Mouse (Mus musculus): Measurements from ENCODE around the gene Stk16. TPM values are rescaled to one million over a fixed set of nuclear protein-coding genes. Genes with fewer than 3 reads are reported as not detected.

The Stk16 gene
- polyA plus RNA-seq, 1 experiment from 2014 or later, result 152 TPM

DNA sequence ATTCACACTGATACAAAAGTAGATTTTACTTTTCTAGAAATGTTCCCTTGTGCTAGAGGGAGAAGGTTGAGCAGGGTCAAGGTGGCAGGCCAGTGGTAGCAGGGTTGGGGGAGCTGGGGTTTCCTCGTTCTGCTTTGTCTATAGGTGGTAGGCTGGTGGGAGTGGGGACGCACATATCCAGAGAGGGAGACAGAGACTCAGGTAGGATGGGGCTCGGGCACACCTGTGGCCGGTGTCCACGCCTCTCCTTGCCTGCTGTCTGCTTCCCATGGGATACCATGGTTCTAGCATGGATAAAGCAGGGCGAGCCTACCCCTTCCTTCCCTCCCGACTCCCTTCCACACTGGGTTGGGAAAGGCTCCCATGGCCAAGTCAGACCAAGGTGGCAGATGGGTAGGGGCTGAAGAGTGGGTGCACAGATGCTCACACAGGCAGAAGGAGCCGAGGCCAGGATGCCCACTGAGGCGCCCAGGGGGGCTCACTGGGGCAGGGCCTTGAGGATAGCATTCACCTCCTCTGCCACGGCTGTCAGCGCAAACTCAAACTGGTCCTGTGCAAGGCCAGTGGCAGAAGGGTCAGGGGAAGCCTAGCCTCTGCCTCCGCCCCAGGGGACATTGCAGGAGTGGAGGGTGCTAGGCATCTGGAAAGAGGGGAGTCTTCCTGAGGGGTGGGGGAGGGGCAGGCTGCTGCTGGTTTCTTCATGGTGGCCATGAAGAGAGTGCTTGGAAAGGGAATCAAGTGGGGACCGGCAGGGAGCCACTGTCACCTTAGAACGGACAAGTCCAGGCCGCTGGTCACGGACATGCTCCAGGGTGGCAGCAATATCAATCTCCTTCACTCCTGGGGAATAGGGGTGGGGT, 36.7 kb downstream of the Stk16 start:
- 85% methylated on average over 16 of the region's 16 CpGs for WGBS
- no peaks in the 10 kb centered on the region for H3K9me3 ChIP-seq
- 0 out of 2 replicates have a peak overlapping the region, but pooled peaks have one; percentile 48 for H3K9ac ChIP-seq (replicated peaks)
- ATAC-seq, result no peak
- peaks cover 17% of the 10 kb centered on the region for H3K36me3 ChIP-seq
- H3K4me1 ChIP-seq (replicated peaks), result peaks cover 26% of the 10 kb centered on the region
- H3K27me3 ChIP-seq, result no peaks in the 10 kb centered on the region
- H3K27ac ChIP-seq, result no peak overlapping the region
- H3K4me3 ChIP-seq (replicated peaks), result no peak overlapping the region
- H3K4me2 ChIP-seq (replicated peaks), result no peak overlapping the region

DNA sequence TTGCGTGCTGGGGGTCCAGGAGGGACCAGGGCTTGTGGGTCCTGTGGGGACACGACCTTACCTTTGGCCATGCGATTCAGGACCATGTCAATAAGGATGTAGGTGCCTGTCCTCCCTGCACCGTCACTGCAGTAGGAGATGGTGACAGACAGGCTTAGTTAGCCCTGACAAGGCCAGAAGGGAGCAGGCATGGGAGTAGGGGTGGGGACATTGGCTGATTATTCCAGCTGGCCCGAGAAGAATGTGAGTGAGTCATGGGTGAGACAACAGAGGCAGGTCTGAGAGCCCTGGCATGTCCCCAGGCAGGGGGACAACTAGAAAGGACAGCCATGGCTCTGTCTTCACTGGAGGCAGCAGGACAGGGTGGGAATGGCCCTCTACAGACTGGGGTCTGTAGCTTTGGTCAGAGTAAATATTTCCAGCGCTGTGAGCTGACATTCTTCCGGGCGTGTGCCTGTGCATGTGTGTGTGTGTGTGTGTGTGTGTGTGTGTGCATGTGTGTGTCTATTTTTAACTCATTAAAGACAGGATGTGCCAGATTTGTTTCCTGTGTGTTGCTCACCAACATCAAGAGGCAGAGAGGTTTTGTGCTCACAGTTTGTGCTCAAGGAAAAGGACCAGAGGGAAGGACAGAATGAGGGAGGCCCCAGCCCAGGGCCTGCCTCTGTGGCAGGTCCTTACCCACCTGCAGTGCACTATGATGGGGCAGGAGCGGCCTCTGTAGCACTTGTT, 37.6 kb downstream of the Stk16 start:
- 56% methylated on average over 9 of the region's 9 CpGs for WGBS
- H3K27ac ChIP-seq, result no peak overlapping the region
- peaks cover 7% of the 10 kb centered on the region; the same call in 1 of the 2 replicates for H3K27me3 ChIP-seq
- ATAC-seq, result no peak
- no peak overlapping the region for H3K4me2 ChIP-seq (replicated peaks)
- peaks cover 26% of the 10 kb centered on the region for H3K4me1 ChIP-seq (replicated peaks)
- peaks cover 14% of the 10 kb centered on the region for H3K36me3 ChIP-seq
- no peak overlapping the region for H3K4me3 ChIP-seq (replicated peaks)
- H3K9ac ChIP-seq (replicated peaks), result 0 out of 2 replicates have a peak overlapping the region, but pooled peaks have one; percentile 48
- H3K9me3 ChIP-seq, result no peaks in the 10 kb centered on the region

DNA sequence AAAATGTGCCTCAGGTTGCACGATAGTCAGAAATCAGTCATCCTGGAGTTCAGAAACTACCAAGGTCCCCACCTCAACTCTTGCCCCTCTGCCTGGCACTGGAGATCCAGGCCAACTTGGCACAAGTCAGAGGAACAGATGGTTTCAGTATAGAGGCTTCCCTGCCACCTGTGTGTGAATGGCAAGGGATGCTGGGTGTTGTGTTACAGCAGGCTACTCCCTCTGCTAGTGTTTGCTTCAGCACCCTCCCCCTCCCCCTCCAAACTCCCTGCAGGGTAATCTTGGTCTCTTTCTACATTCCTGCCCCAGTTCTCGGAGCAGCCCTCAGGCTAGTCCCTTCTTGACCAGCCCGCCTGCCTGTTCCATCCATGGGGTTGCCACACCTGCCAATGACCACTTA, 39.9 kb downstream of the Stk16 start:
- Histone ChIP-seq H3K36me3 (no peaks in the 10 kb centered on the region), H3K4me3 (replicated peaks) (no peak overlapping the region), H3K4me1 (replicated peaks) (peaks cover 33% of the 10 kb centered on the region), H3K4me2 (replicated peaks) (no peak overlapping the region), H3K9me3 (no peaks in the 10 kb centered on the region), H3K9ac (replicated peaks) (no peak overlapping the region), H3K27ac (no peak overlapping the region), H3K27me3 (peaks cover 8% of the 10 kb centered on the region; the same call in 1 of the 2 replicates)
- 59% methylated on average over 3 of the region's 3 CpGs for WGBS
- ATAC-seq, result no peak

DNA sequence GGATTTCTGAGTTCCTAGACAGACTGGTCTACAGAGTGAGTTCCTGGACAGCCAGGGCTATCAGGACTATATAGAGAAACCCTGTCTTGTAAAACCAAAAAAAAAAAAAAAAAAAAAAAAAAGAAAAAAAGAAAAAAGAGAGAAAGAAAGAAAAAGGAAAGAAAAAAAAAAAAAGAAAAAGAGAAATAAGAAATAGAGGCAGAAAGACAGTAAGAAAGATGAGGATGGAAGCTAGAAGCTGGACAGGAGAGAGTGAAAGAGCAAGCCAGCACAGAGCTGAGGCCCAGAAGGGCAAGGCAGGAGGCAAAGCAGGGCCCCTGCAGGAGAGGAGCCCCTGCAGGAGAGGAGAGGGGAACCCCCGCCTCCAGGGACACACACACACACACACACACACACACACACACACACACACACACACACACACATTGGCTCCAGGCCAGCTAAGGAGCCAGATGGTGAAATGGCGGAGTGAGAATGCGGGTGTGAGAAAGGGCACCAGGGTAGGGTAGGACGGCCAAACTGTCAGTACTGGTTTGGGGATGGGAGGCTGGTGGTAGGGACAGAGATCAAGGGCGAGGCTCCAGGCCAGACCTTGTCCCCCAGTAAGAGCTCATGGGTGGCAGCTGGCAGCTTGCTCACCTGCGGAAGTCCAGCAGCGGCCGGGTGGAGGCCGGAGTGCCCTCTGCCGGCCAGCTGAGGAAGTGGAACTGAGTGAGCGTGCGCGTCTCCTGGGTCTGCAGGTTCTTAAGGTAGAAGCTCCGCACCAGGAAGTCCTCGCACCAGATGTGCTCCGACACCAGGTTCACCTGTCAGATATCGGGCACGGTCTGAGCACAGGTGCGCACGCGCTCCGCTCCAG, 40.7 kb downstream of the Stk16 start:
- Histone ChIP-seq H3K9me3 (no peaks in the 10 kb centered on the region), H3K4me1 (replicated peaks) (peaks cover 33% of the 10 kb centered on the region), H3K36me3 (no peaks in the 10 kb centered on the region), H3K4me3 (replicated peaks) (peak overlapping the region; percentile 18; the same call in 1 of the 2 replicates), H3K27me3 (peaks cover 8% of the 10 kb centered on the region; the same call in 1 of the 2 replicates), H3K4me2 (replicated peaks) (peak overlapping the region; percentile 51), H3K27ac (no peak overlapping the region), H3K9ac (replicated peaks) (0 out of 2 replicates have a peak overlapping the region, but pooled peaks have one; percentile 14)
- ATAC-seq, result peak; percentile 51
- 4% methylated on average over 21 of the region's 22 CpGs for WGBS

DNA sequence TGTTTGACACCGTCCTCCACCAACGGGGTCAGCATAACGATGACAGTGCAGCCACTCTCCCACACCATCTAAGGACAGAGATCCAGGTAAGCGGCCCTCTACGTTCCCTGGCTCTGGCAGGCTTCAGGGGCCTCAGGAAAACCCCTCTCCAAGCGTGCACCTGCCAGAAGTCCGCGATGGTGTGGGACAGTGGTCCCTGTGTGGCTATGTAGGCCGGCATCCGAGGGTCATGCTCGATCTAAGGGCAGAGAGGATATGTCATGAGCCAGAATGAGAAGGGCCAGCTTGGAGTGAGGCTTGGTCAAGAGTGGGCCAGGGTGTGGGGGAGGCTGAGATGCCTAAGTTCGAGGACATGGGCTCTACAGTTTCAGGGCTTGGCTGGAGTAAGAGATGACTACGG, 41.7 kb downstream of the Stk16 start:
- Histone ChIP-seq H3K9me3 (no peaks in the 10 kb centered on the region), H3K4me2 (replicated peaks) (no peak overlapping the region), H3K27ac (no peak overlapping the region), H3K36me3 (no peaks in the 10 kb centered on the region), H3K27me3 (peaks cover 10% of the 10 kb centered on the region), H3K9ac (replicated peaks) (no peak overlapping the region), H3K4me1 (replicated peaks) (peaks cover 28% of the 10 kb centered on the region), H3K4me3 (replicated peaks) (no peak overlapping the region)
- peak; percentile 5; the same call in 1 of the 2 replicates for ATAC-seq
- 73% methylated on average over 13 of the region's 13 CpGs for WGBS

DNA sequence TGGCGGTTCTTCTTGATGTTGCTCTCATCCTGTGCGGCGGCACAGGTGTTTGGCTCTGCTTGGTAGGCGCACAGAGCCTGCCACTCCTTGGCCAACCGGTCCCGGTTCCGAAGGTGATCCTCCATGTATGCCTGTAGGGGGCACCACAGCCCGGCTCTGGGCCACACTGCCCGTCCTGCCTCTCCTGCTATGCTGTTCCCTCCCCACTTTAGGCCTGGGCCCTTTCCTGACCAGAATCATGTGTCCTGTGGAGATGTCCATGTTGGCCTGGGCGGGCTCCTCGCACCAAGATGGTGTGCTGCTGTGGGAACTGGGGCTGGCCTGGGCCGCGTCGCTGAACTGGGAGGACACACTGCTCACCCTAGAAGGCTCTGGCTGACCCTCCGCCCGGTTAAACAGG, 42.4 kb downstream of the Stk16 start:
- 75% methylated on average over 16 of the region's 16 CpGs for WGBS
- no peak overlapping the region for H3K4me2 ChIP-seq (replicated peaks)
- no peak overlapping the region for H3K4me3 ChIP-seq (replicated peaks)

DNA sequence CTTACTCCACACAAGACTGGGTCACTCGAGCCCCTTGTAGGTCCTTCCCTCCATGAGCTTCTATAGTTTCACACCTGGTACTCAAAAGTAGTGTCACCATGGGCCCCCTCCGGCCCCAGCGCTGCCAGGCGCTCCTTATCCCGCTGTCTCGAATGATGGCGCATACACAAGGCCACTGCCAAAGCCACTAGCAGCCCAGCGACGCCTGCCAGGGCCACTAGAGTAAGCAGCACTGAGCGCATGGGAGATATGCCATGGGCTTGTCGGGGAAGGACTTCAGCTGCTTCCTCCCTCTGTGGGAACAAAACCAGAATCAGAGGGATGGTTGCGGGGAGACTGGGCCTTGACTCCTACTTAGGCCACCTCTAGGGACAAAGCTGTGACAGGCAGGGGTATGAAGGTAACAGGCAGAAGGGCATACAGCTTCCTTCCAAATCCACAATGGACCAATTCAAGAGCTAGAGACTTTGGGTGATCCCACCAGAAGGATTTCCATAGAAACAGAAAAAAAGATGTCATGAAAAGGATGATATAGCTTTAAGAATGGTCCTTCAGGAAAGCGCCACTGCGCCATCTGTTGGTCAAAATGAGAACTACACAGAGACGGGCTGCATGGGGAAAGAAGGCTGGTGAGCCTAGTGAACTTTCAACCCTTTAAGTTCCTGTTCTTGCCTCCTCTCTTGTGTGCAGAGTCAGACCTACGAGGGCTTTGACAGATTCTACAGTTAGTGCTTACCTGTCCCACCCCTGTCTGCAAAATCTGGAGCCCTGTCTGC, 43.4 kb downstream of the Stk16 start:
- H3K27me3 ChIP-seq, result peaks cover 16% of the 10 kb centered on the region
- no peak for ATAC-seq
- no peaks in the 10 kb centered on the region for H3K9me3 ChIP-seq
- H3K4me2 ChIP-seq (replicated peaks), result no peak overlapping the region
- no peak overlapping the region for H3K9ac ChIP-seq (replicated peaks)
- peaks cover 18% of the 10 kb centered on the region for H3K4me1 ChIP-seq (replicated peaks)
- H3K36me3 ChIP-seq, result no peaks in the 10 kb centered on the region
- H3K4me3 ChIP-seq (replicated peaks), result no peak overlapping the region
- 66% methylated on average over 16 of the region's 16 CpGs for WGBS
- H3K27ac ChIP-seq, result peak overlapping the region; percentile 11; the same call in 1 of the 2 replicates

More for the DNA sequence above, 42.4 kb downstream of the Stk16 start:
- Histone ChIP-seq H3K27me3 (peaks cover 13% of the 10 kb centered on the region), H3K9me3 (no peaks in the 10 kb centered on the region), H3K27ac (no peak overlapping the region), H3K9ac (replicated peaks) (no peak overlapping the region), H3K4me1 (replicated peaks) (peaks cover 20% of the 10 kb centered on the region), H3K36me3 (no peaks in the 10 kb centered on the region)
- ATAC-seq, result no peak

DNA sequence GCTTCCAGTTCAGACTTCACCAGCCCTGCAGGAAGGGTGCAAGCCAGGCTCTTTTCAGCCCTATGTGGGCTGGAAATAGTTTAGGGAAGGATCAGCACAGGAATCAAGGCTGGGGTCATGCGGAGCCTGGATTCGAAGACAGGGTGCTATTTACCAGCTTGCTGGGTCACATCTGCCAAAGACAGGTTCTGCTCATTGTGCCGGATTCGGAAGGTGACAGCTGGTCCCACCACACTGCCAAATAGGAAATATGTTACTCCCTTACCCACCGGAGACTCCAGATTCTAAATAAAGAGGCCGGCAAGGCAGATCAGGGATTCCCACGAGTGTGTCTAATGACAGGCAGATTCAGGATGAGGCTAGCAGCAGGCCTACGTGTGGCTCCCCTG, 44.0 kb downstream of the Stk16 start:
- no peak for ATAC-seq

DNA sequence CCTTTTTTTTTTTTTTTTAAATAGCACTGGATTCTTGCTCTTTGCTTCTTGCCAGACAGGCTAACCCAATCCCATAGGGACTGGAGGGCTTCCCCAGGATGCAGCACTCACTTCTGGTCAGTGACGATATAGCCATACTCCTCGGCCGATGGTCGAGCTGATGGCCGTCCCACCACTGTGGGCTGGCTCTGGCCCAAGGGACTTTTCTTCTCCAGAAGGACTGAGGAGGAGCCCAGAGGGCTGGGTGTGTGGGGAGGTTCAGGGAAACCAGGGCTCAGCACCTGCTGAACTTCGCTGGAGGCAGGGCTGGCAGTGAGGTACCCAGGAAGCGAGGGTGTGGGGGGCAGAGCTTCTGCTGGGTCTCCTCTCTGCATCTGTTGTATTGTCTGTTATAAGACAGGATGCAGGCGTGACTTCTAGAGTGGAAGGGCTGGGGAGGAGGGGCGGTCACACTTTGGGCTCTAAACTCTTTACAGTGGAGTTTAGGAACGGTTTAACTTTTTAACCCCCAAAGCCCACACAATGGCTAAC, 44.9 kb downstream of the Stk16 start:
- Histone ChIP-seq H3K9me3 (no peaks in the 10 kb centered on the region), H3K4me2 (replicated peaks) (no peak overlapping the region), H3K36me3 (no peaks in the 10 kb centered on the region), H3K9ac (replicated peaks) (no peak overlapping the region), H3K4me3 (replicated peaks) (no peak overlapping the region), H3K4me1 (replicated peaks) (peaks cover 16% of the 10 kb centered on the region), H3K27ac (no peak overlapping the region), H3K27me3 (peaks cover 24% of the 10 kb centered on the region)
- WGBS, result 67% methylated on average over 10 of the region's 10 CpGs
- no peak for ATAC-seq

More for the DNA sequence above, 44.0 kb downstream of the Stk16 start:
- Histone ChIP-seq H3K9me3 (no peaks in the 10 kb centered on the region), H3K4me2 (replicated peaks) (no peak overlapping the region), H3K9ac (replicated peaks) (no peak overlapping the region), H3K27me3 (peaks cover 16% of the 10 kb centered on the region), H3K36me3 (no peaks in the 10 kb centered on the region), H3K27ac (peak overlapping the region; percentile 11; the same call in 1 of the 2 replicates), H3K4me3 (replicated peaks) (no peak overlapping the region), H3K4me1 (replicated peaks) (peaks cover 18% of the 10 kb centered on the region)
- WGBS, result 63% methylated on average over 8 of the region's 8 CpGs

DNA sequence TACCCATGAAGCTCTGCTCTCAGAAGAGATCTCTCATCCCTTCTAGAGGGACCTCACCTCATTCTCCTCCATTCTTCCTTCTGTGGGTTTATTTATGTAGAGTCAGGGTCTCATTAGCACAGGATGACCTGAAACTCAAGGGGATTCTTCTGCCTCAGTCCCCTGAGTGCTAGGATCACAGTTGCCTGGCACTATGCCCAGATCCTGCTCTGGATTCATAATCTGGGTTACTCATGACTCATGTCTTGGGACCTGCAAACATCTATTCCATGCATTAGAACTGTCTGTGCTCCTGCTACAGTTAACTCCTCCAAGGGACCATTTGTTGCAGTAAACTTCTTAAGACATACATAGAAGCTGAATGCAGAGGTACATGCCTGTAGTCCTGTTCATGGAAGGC, 50.6 kb downstream of the Stk16 start:
- no peaks in the 10 kb centered on the region for H3K9me3 ChIP-seq
- no peaks in the 10 kb centered on the region for H3K36me3 ChIP-seq
- no peak overlapping the region for H3K4me2 ChIP-seq (replicated peaks)
- H3K27me3 ChIP-seq, result peaks cover 67% of the 10 kb centered on the region
- H3K4me3 ChIP-seq (replicated peaks), result no peak overlapping the region
- no peak overlapping the region for H3K9ac ChIP-seq (replicated peaks)
- ATAC-seq, result no peak
- peaks cover 17% of the 10 kb centered on the region for H3K4me1 ChIP-seq (replicated peaks)
- no peak overlapping the region for H3K27ac ChIP-seq

Measured in midbrain, embryonic 13.5 days (tissue).